Mouse (Mus musculus) C2C12 (cell line): ENCODE measurements around the gene Foxn3.

Experiments used
- CEBPB ChIP-seq: IDR thresholded peaks from one replicate; pipeline ENCODE4 v1.6.1; 2011; ENCODE audit warnings: low read depth, mild to moderate bottlenecking, control low read depth, moderate library complexity
- CTCF ChIP-seq: IDR thresholded peaks from one replicate; pipeline ENCODE4 v1.5.1; 2011; ENCODE audit not compliant: control insufficient read depth, insufficient read depth, insufficient read length
- USF1 ChIP-seq: IDR thresholded peaks from one replicate; pipeline ENCODE4 v1.6.1; 2011; ENCODE audit warnings: low read depth, mild to moderate bottlenecking, control low read depth, moderate library complexity

DNA sequence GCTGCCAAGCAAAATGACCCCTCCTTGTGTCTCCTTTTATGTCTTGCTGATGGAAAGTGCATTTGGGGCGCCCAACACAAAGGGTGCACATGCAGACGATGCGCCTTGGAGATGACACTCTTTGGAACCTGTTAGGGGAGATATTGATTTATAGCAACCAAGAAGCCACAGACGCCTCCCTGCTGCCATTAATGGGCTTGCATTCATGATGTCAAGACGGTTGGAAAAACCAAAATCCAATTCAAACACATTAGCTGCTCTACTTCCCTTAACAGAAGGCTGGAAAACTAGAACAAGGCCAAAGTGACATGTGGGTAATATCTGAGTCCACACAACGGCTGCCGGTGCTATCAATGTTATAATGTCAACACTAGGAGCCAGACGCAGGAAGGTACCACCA lies 314.8 kb downstream of the Foxn3 start:
- no peak for TF ChIP-seq CTCF
- TF ChIP-seq USF1: no peak
- no peak for TF ChIP-seq CEBPB
